Mouse (Mus musculus): ENCODE measurements around the gene Atg16l2.

- TF ChIP-seq CTCF (IDR thresholded peaks at IDR 0.05; ENCODE audit: low read depth, low read length) = no peak
- TF ChIP-seq POLR2A (IDR thresholded peaks at IDR 0.05; ENCODE audit: borderline replicate concordance, low read depth, low read length) = no peak
Observed at GRCm38 (mm10) chr7:101290401-101290800, 11.7 kb downstream of the Atg16l2 start.

Data from bone marrow macrophage, adult 2 months (primary cell).